Mouse (Mus musculus) testis, adult 2 months (tissue): ENCODE results near the gene Ankrd33b. TPM values are rescaled to one million over a fixed set of nuclear protein-coding genes. Genes with fewer than 3 reads are reported as not detected.

Experiments used
- H3K27ac ChIP-seq: fragments of 200-500 bp; 2 replicates; pipeline ENCODE4 v1.5.1; 2012; ENCODE audit warnings: low read depth, low read length; ENCODE audit not compliant: control insufficient read depth, insufficient read depth
- H3K27me3 ChIP-seq: fragments of 200-500 bp; 2 replicates; pipeline ENCODE4 v1.6.1; 2012; ENCODE audit warnings: mild to moderate bottlenecking, low read length, moderate library complexity; ENCODE audit not compliant: control insufficient read depth, insufficient read depth
- H3K36me3 ChIP-seq: fragments of 200-500 bp; 2 replicates; pipeline ENCODE4 v1.6.1; 2012; ENCODE audit warnings: mild to moderate bottlenecking, low read length; ENCODE audit not compliant: control insufficient read depth, insufficient read depth
- H3K4me1 ChIP-seq: fragments of 200-500 bp; 2 replicates; pipeline ENCODE4 v1.6.1; 2012; ENCODE audit warnings: low read length; ENCODE audit not compliant: control insufficient read depth, insufficient read depth
- H3K4me3 ChIP-seq: fragments of 200-500 bp; 2 replicates; pipeline ENCODE4 v1.5.1; 2012; ENCODE audit warnings: low read depth, mild to moderate bottlenecking, low read length, moderate library complexity, mixed read lengths; ENCODE audit not compliant: control insufficient read depth
- CTCF ChIP-seq: fragments of 200-500 bp; IDR thresholded peaks from 2 replicates; pipeline ENCODE4 v1.5.1; 2012; ENCODE audit warnings: low read depth, mild to moderate bottlenecking, inconsistent platforms, low read length, moderate library complexity; ENCODE audit not compliant: control insufficient read depth, insufficient read depth, insufficient replicate concordance
- POLR2A ChIP-seq: fragments of 200-500 bp; IDR thresholded peaks from 2 replicates; pipeline ENCODE4 v1.6.1; 2012; ENCODE audit warnings: low read depth, mild to moderate bottlenecking, inconsistent platforms, low read length, moderate library complexity; ENCODE audit not compliant: control insufficient read depth
- polyA plus RNA-seq: library from polyadenylated mRNA; depleted of rRNA; stranded (reverse); fragments of >200 nt; gene quantifications from 2 replicates; pipeline ENCODE4 v1.2.3, GENCODE M21; 2012

The Ankrd33b gene
- polyA plus RNA-seq, 1 experiment: 0.58 TPM

DNA sequence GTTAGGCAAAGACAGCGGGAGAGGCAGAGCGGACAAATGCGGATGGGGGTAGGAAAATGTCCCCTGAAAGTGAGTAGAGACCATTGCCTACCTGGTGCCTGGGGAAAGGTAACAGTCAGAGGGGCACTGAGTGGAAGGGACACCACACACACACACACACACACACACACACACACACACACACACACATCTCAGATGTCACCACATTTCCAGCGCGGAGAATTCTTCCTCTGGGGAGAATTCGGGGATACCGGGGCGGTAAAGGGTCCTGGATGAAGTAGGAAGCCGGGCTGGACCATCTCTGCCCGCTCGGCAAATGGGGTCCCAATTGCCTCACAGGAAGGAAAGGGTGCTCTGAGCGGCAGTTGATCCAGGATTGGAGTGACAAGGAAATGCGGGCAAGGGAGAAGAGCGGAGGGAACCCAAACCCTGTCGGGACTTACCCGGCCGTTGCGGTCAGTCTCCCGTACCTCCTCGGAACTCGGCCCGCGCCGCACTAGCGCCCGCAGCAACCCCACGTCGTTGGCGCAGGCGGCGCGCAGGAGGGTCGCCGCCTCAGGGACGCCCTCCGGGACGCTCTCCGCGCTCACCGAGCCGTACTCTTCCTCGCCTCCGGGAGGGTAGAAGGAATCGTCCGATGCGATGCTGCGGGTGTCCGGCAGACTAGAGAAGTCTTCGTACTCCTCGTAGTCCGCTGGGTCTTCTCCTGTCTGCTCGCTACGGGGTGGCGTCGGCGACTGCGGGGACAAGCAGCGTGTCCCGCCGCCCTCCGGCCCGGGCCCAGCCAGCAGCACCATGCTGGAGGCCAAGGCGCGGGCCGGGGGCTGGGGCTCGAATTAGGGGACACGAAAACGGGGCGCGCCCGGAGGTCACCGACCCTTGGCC, 688 bp downstream of the Ankrd33b start:
- Histone ChIP-seq H3K4me3 (peak overlapping the region; percentile 72), H3K4me1 (peaks cover 10% of the 10 kb centered on the region), H3K36me3 (no peaks in the 10 kb centered on the region), H3K27me3 (0 out of 2 replicates have a peak, but pooled peaks cover 3% of the 10 kb centered on the region), H3K27ac (no peak overlapping the region)
- TF ChIP-seq CTCF (no peak), POLR2A (no peak)

DNA sequence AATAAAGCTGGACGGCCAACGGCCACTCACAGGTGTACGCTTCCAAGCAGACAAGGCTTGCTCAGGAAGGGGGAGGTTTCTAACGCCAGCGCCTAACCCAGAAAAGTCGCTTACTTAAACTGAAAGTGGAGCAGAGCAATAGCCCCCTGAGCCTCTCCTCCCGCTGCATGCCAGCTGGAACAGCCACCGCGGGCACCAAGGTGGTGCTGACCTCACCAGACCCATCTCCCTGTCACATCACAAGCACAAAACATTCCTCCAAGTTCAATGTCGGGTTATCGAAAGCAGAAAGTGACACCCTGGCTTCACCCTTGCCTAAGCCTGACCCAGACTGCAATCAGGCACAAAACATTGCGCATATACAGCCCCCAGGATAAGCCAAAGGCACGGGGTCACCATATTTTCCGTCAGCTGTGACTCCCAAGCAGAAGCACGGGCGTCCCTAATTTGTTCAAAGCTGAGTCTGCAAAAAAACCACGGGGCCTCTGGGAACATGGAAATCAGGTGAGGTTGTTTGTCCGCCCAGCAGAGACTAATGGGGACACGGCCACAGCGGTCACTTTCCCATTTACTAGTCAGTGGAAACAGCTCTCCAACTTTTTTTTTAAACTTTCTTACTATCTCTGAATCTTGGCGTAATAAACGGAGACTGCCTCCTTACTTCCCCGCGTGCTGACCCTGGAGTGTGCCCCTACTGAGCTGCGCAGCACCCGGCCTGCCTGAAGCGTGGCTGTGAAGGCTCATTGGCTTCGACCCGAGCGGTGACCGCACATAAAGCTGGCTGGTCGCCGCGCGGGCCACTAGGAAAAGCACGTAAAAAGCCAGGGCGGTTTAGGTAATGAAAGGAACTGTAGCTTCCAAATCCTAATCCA, 1.6 kb downstream of the Ankrd33b start:
- H3K36me3 ChIP-seq: no peaks in the 10 kb centered on the region
- H3K27me3 ChIP-seq: 0 out of 2 replicates have a peak, but pooled peaks cover 3% of the 10 kb centered on the region
- no peak for TF ChIP-seq POLR2A
- no peak for TF ChIP-seq CTCF
- H3K27ac ChIP-seq: no peak overlapping the region
- peak overlapping the region; percentile 72 for H3K4me3 ChIP-seq
- peaks cover 10% of the 10 kb centered on the region for H3K4me1 ChIP-seq

DNA sequence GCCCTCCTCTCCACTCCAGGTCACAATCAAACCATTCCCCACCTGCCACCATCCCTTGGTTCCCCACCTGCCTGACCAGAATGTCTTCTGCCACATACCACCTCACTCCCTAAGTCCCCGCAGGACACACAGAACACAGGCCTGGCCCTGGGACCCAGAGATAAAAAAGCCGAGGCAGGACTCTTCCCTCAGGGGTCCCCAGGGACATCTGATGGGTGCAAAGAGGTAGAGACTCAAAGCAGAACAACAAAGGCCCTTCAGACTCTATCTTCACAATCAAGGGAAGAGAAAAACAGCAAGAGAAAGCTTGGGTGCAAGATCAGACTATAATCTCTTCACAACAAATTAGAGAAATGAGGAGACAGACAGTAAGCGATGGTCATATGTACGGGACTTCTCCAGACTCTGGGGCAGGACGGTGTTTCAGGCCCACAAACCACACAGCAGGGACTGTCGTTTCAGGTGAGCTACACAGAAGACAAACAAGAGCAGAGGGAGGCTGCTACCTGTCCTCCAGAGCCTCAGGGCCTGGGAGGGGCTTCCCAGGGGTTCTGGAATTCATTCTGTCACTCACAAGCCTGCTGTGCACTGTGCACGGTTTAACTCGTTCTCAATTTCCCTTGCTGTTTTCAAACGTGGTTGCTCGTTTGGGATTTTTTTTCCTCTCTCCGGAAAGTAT, 2.3 kb downstream of the Ankrd33b start:
- Histone ChIP-seq H3K4me1 (peaks cover 10% of the 10 kb centered on the region), H3K4me3 (no peak overlapping the region), H3K27me3 (0 out of 2 replicates have a peak, but pooled peaks cover 3% of the 10 kb centered on the region)

DNA sequence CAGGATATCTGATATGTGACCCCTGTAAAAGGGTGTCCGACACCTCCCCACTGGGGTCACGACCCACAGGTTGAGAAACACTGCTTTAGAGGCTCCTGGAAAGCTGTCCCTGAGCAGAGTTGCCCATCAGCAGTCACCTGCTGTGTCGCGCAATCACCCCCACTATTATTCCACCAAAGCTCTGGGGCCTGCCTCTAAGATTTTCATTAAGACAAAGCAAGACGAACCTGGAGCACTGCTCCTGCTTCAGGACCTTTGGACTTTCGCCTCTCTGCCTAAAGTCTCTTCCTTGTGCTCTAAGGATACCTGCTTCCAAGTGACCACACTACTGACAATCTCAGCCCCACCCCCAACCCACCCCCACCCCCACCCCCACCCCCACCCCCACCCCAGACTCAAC, 3.1 kb downstream of the Ankrd33b start:
- H3K27me3 ChIP-seq: 0 out of 2 replicates have a peak, but pooled peaks cover 3% of the 10 kb centered on the region
- no peak for TF ChIP-seq POLR2A
- TF ChIP-seq CTCF: no peak
- H3K4me3 ChIP-seq: no peak overlapping the region
- no peaks in the 10 kb centered on the region for H3K36me3 ChIP-seq
- peaks cover 10% of the 10 kb centered on the region for H3K4me1 ChIP-seq
- no peak overlapping the region for H3K27ac ChIP-seq

More for the DNA sequence above, 2.3 kb downstream of the Ankrd33b start:
- no peaks in the 10 kb centered on the region for H3K36me3 ChIP-seq
- no peak overlapping the region for H3K27ac ChIP-seq
- TF ChIP-seq POLR2A: no peak
- TF ChIP-seq CTCF: no peak

DNA sequence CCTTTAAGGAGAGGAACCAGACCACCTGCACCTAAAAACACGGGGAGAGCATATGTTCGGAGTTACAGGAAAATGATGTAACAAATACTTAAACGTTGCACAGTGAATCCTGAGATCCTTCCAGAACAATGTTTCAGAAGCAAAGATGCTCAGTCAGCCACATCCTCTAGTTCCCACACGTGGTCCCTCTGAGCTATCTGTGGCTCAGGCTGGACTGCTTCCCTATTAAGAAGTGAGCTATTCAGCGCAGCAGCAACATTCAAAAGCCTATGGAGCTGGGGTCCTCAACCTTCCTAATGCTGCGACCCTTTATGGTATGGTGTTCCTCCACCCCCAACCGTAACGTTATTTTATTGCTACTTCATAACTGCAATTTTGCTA, 3.6 kb downstream of the Ankrd33b start:
- H3K27me3 ChIP-seq: 0 out of 2 replicates have a peak, but pooled peaks cover 3% of the 10 kb centered on the region
- no peaks in the 10 kb centered on the region for H3K36me3 ChIP-seq
- H3K4me1 ChIP-seq: peaks cover 10% of the 10 kb centered on the region
- no peak overlapping the region for H3K4me3 ChIP-seq
- TF ChIP-seq CTCF: no peak
- no peak for TF ChIP-seq POLR2A
- H3K27ac ChIP-seq: no peak overlapping the region

DNA sequence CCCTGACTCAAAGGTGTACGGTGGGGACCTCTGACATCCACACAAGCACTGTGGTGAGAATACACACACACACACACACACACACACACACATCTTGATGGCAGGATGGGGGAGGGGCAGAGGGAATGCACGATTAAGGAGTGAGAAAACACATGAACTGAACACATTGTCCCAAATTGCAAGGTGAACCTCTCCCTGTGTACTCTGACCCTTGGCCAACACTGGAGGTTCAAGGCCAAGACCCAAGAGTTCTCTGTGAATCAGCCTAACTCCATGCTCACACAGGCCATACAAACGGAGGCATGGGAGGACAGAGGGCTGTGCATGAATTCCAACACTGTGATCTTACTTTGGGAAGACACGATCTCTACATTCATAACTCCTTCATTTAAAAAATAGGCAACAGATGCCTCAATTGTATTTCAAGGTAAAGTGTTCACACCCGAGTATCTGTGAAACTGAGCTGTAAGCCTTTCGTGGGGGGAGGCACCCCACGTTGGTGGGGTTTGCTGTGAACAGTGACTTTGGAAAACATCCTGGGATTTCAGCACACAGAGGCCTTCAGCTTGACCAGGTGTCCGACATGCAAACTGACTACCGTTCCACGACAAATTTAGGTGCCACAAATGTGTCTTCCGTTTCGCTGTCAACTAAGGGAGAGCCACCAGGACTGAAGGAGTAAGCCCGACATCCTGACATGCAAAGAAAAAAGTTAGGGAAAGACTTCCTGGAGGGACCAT, 4.1 kb downstream of the Ankrd33b start:
- peaks cover 10% of the 10 kb centered on the region for H3K4me1 ChIP-seq
- TF ChIP-seq POLR2A (no peak), CTCF (no peak)
- no peak overlapping the region for H3K27ac ChIP-seq
- no peak overlapping the region for H3K4me3 ChIP-seq
- H3K36me3 ChIP-seq: no peaks in the 10 kb centered on the region
- H3K27me3 ChIP-seq: 0 out of 2 replicates have a peak, but pooled peaks cover 3% of the 10 kb centered on the region
